ENCODE assay signal across 8 mouse cellular contexts in the genomic region with DNA sequence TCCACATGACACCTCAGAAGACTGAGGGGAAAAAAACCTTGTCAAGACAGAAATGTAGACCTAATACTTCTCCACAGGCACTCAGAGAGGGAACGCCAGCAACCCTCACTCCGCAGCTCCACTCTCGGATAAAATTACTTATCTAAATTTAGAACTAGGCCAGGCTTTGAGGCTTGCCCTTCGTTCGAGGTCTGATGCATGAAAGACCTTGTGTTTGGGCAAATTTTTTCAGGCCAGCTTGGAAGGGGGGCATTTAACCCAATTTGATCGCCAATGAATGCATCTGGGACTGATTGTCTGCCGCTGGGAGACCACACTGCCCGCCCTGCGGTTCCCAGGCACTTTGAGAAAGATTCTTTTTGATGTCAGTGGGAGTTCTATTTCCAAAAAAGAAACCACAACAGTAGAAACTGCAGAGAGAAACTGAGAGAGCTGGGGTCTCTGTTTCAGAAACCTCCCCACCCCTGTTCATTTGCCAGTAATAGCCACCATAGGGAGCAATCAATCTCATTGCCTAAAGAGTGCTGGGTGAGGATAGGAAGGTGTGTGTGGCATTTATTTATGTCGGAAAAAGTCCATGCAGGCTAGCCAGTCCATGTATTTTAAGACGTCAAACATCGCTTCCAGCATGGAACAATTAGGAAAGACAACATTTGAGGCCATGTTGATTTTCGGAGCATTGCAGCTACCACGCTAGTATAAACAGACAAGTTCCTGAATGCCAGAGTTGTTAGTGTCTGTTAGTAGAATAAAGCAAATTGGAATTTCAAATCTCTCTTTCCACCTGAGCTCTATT.
DNase-seq lines count a peak whose midpoint lies in the region; ATAC-seq and TF ChIP-seq lines count a peak whose summit lies in the region.

No protein-coding gene starts in this region.

- H3K27ac ChIP-seq in hindbrain, embryonic 12.5 days: peak overlapping the region; percentile 30; the same call in 1 of the 2 replicates
- H3K27ac ChIP-seq in hindbrain, embryonic 16.5 days (ENCODE audit: low read depth, low read length): no peak overlapping the region
- peak overlapping the region; percentile 63 for H3K27ac ChIP-seq in embryonic facial prominence, embryonic 13.5 days
- peak overlapping the region; percentile 71 for H3K27ac ChIP-seq in heart, embryonic 16.5 days (ENCODE audit: low read length)
- no peak overlapping the region for H3K27ac ChIP-seq in midbrain, postnatal 0 days (ENCODE audit: low read depth, low read length)

- H3K9me3 ChIP-seq in hindbrain, embryonic 12.5 days (replicated peaks): no peaks in the 10 kb centered on the region
- H3K9me3 ChIP-seq in hindbrain, embryonic 16.5 days (ENCODE audit: control insufficient read depth, low read length): no peaks in the 10 kb centered on the region
- H3K9me3 ChIP-seq in embryonic facial prominence, embryonic 13.5 days: no peaks in the 10 kb centered on the region
- no peaks in the 10 kb centered on the region for H3K9me3 ChIP-seq in heart, embryonic 16.5 days (replicated peaks; ENCODE audit: control insufficient read depth, low read length)
- H3K9me3 ChIP-seq in midbrain, postnatal 0 days (ENCODE audit: low read length): 0 out of 2 replicates have a peak, but pooled peaks cover 3% of the 10 kb centered on the region

- no peak overlapping the region for H3K9ac ChIP-seq in hindbrain, embryonic 12.5 days
- no peak overlapping the region for H3K9ac ChIP-seq in hindbrain, embryonic 16.5 days (ENCODE audit: low read depth, low read length)
- H3K9ac ChIP-seq in embryonic facial prominence, embryonic 13.5 days: no peak overlapping the region
- H3K9ac ChIP-seq in heart, embryonic 16.5 days (ENCODE audit: low read length): no peak overlapping the region
- no peak overlapping the region for H3K9ac ChIP-seq in midbrain, postnatal 0 days (replicated peaks; ENCODE audit: low read length, poor library complexity, severe bottlenecking)

- H3K27me3 ChIP-seq in hindbrain, embryonic 12.5 days: no peaks in the 10 kb centered on the region
- H3K27me3 ChIP-seq in hindbrain, embryonic 16.5 days (replicated peaks; ENCODE audit: control insufficient read depth, insufficient read depth, low read length): no peaks in the 10 kb centered on the region; the same call in 1 of the 2 replicates
- H3K27me3 ChIP-seq in embryonic facial prominence, embryonic 13.5 days: no peaks in the 10 kb centered on the region
- H3K27me3 ChIP-seq in heart, embryonic 16.5 days (ENCODE audit: control insufficient read depth, insufficient read depth, low read length): no peaks in the 10 kb centered on the region
- H3K27me3 ChIP-seq in midbrain, postnatal 0 days (ENCODE audit: insufficient read depth, low read length): no peaks in the 10 kb centered on the region

- WGBS in hindbrain, embryonic 12.5 days: 41% methylated on average over 14 of the region's 14 CpGs
- WGBS in hindbrain, embryonic 16.5 days: 38% methylated on average over 14 of the region's 14 CpGs
- 20% methylated on average over 14 of the region's 14 CpGs for WGBS in embryonic facial prominence, embryonic 13.5 days
- 48% methylated on average over 14 of the region's 14 CpGs for WGBS in heart, embryonic 16.5 days
- 33% methylated on average over 14 of the region's 14 CpGs for WGBS in midbrain, postnatal 0 days

- DNase-seq in midbrain, postnatal 0 days (ENCODE audit: low spot score): peak; percentile 69
- DNase-seq in urinary bladder, postnatal 10 days (ENCODE audit: low spot score): no peak
- no peak for DNase-seq in lung, postnatal 25 days (ENCODE audit: low spot score)
- DNase-seq in thymus, postnatal 4 days: no peak

- no peak for TF ChIP-seq CTCF in midbrain, postnatal 0 days (IDR thresholded peaks at IDR 0.05)

- H3K36me3 ChIP-seq in hindbrain, embryonic 12.5 days: no peaks in the 10 kb centered on the region
- H3K36me3 ChIP-seq in hindbrain, embryonic 16.5 days (ENCODE audit: control insufficient read depth, insufficient read depth, low read length): no peaks in the 10 kb centered on the region
- H3K36me3 ChIP-seq in embryonic facial prominence, embryonic 13.5 days: no peaks in the 10 kb centered on the region
- no peaks in the 10 kb centered on the region for H3K36me3 ChIP-seq in heart, embryonic 16.5 days (ENCODE audit: control insufficient read depth, insufficient read depth)
- H3K36me3 ChIP-seq in midbrain, postnatal 0 days (ENCODE audit: insufficient read depth, low read length): no peaks in the 10 kb centered on the region

- H3K4me3 ChIP-seq in hindbrain, embryonic 12.5 days: no peak overlapping the region
- no peak overlapping the region for H3K4me3 ChIP-seq in hindbrain, embryonic 16.5 days (ENCODE audit: low read length)
- H3K4me3 ChIP-seq in embryonic facial prominence, embryonic 13.5 days: no peak overlapping the region
- no peak overlapping the region for H3K4me3 ChIP-seq in heart, embryonic 16.5 days (ENCODE audit: low read length)
- no peak overlapping the region for H3K4me3 ChIP-seq in midbrain, postnatal 0 days (ENCODE audit: low read depth, low read length)

- no peak overlapping the region; the same call in 1 of the 2 replicates for H3K4me2 ChIP-seq in hindbrain, embryonic 12.5 days (replicated peaks)
- no peak overlapping the region for H3K4me2 ChIP-seq in hindbrain, embryonic 16.5 days (ENCODE audit: low read length)
- peak overlapping the region; percentile 40 for H3K4me2 ChIP-seq in embryonic facial prominence, embryonic 13.5 days
- 0 out of 2 replicates have a peak overlapping the region, but pooled peaks have one; percentile 2 for H3K4me2 ChIP-seq in heart, embryonic 16.5 days (ENCODE audit: low read depth, low read length)
- H3K4me2 ChIP-seq in midbrain, postnatal 0 days (ENCODE audit: low read depth, low read length, poor library complexity, severe bottlenecking): no peak overlapping the region

- no peak for ATAC-seq in hindbrain, embryonic 12.5 days (ENCODE audit: low FRiP score)
- no peak for ATAC-seq in hindbrain, embryonic 16.5 days
- ATAC-seq in embryonic facial prominence, embryonic 13.5 days (ENCODE audit: insufficient number of reproducible peaks, insufficient read depth, low FRiP score, low TSS enrichment, low read depth): 0 out of 2 replicates have a peak, but pooled peaks have one; percentile 59
- peak; percentile 49; the same call in 1 of the 2 replicates for ATAC-seq in heart, embryonic 16.5 days (replicated peaks; ENCODE audit: extremely low read depth, insufficient read depth, low FRiP score)
- no peak for ATAC-seq in midbrain, postnatal 0 days (ENCODE audit: low FRiP score)

- H3K4me1 ChIP-seq in hindbrain, embryonic 12.5 days: peaks cover 5% of the 10 kb centered on the region; the same call in 1 of the 2 replicates
- no peaks in the 10 kb centered on the region for H3K4me1 ChIP-seq in hindbrain, embryonic 16.5 days (ENCODE audit: control insufficient read depth, insufficient read depth, low read depth, low read length)
- H3K4me1 ChIP-seq in embryonic facial prominence, embryonic 13.5 days: peaks cover 20% of the 10 kb centered on the region
- peaks cover 17% of the 10 kb centered on the region for H3K4me1 ChIP-seq in heart, embryonic 16.5 days (ENCODE audit: control insufficient read depth, insufficient read depth, low read length)
- H3K4me1 ChIP-seq in midbrain, postnatal 0 days (ENCODE audit: insufficient read depth, low read length): no peaks in the 10 kb centered on the region

Comparison
In these comparisons a context has a peak if more than half of its experiments do, and no peak if none do; other contexts are left out.
1. H3K27ac ChIP-seq: peak in hindbrain, embryonic 12.5 days (single experiment), embryonic facial prominence, embryonic 13.5 days (single experiment) and heart, embryonic 16.5 days (single experiment); none in hindbrain, embryonic 16.5 days (single experiment) and midbrain, postnatal 0 days (single experiment).
2. ATAC-seq: peak in embryonic facial prominence, embryonic 13.5 days (single experiment) and heart, embryonic 16.5 days (single experiment); none in hindbrain, embryonic 12.5 days (single experiment), hindbrain, embryonic 16.5 days (single experiment) and midbrain, postnatal 0 days (single experiment).
3. H3K4me2 ChIP-seq: peak in embryonic facial prominence, embryonic 13.5 days (single experiment) and heart, embryonic 16.5 days (single experiment); none in hindbrain, embryonic 12.5 days (single experiment), hindbrain, embryonic 16.5 days (single experiment) and midbrain, postnatal 0 days (single experiment).